Comparison of ENCODE assay signal across 9 mouse cellular contexts in genomic region chr17:34743719-34744118, GRCm38 (mm10). TPM values are rescaled to one million over a fixed set of nuclear protein-coding genes. Genes with fewer than 3 reads are reported as not detected.
A peak's percentile ranks its signal among the peaks of the same experiment; 100 is the strongest.
DNase-seq lines count a peak whose midpoint lies in the region.
"Had no signal": no experiment of that assay in that cellular context is flagged by ENCODE, and none has a peak within 500 bp of the region (broad histone marks: within the 10 kb centered on the region; RNA-seq: fewer than 3 reads in every experiment).

TSS of gene C4b (minus strand) at chr17:34743882.

- intact Hi-C loops in heart, postnatal 36 days (cut with DNase I), result no loop called here

- DNase-seq in heart, adult 11 months, result peak; percentile 96
- DNase-seq in heart, adult 9 months (ENCODE audit: low spot score in 2 of 2), result no peak
- DNase-seq in lung, adult 18-20 months, result peak; percentile 33 to 48
- no peak for DNase-seq in lung, postnatal 14 days
- DNase-seq in heart, postnatal 36 days, result peak in 1 of 2 experiments; percentile 19
- peak; percentile 22 for DNase-seq in lung, postnatal 10 days
- no peak for DNase-seq in ovary, postnatal 10 days (ENCODE audit: low spot score)
- DNase-seq in embryo, embryonic 10.5 days (ENCODE audit: low spot score), result no peak
- DNase-seq: right cerebral cortex, postnatal 25 days had no signal

RNA-seq across cellular contexts. Expression of gene C4b, which starts in this region (rescaled TPM):
- 10 to 100 TPM; 22.8 to 24.7 TPM for total RNA-seq in heart, postnatal 36 days (2021)

Comparison
In these comparisons a context has a peak if more than half of its experiments do, and no peak if none do; other contexts are left out.
1. DNase-seq: peak in heart, adult 11 months (single experiment), lung, adult 18-20 months (2 of 2) and lung, postnatal 10 days (single experiment); none in heart, adult 9 months (0 of 2), lung, postnatal 14 days (single experiment), ovary, postnatal 10 days (single experiment) and embryo, embryonic 10.5 days (single experiment).